Mouse (Mus musculus) layer of hippocampus, adult 9-10 months (tissue): Measurements from ENCODE around the gene Slc35e2.
"Not testable (repeated sequence)": the region's sequence is repeated elsewhere in the genome, so short reads cannot be mapped to it uniquely, and the experiment has no call there.

ENCODE experiments used
- DNase-seq: peaks from one replicate; pipeline ENCODE4 v3.0.0; 2022; ENCODE audit warnings: low spot score

Gene Slc35e2

GRCm38 (mm10) chr4:155669598-155670075 lies 68.4 kb downstream of the Slc35e2 start:
- DNase-seq = no peak

- DNase-seq = not testable (repeated sequence)
These were observed 69.0 kb downstream of the Slc35e2 start for GRCm38 (mm10) chr4:155670236-155670635.

- no peak for DNase-seq
These were observed 70.9 kb downstream of the Slc35e2 start for GRCm38 (mm10) chr4:155672082-155672481.
